Mouse (Mus musculus) embryonic facial prominence, embryonic 14.5 days (tissue): ENCODE measurements around the gene Olfr1484. TPM values are rescaled to one million over a fixed set of nuclear protein-coding genes. Genes with fewer than 3 reads are reported as not detected.
"Not testable (repeated sequence)": the region's sequence is repeated elsewhere in the genome, so short reads cannot be mapped to it uniquely, and the experiment has no call there.

Experiments
- ATAC-seq: fragments of 200-750 bp; cut with Nextera tagmentation; 2 replicates; pipeline ENCODE4 v1.8.0; 2017; ENCODE audit warnings: low read depth, moderate number of reproducible peaks, moderate TSS enrichment
- DNase-seq: peaks from one replicate; pipeline ENCODE4 v3.0.0-alpha.2; 2015; ENCODE audit warnings: low spot score
- H3K27ac ChIP-seq: fragments of 300-500 bp; sonication (generic); replicated peaks from 2 replicates; pipeline ENCODE4 v1.5.1; 2014; ENCODE audit warnings: low read depth, mild to moderate bottlenecking, low read length, moderate library complexity
- H3K27me3 ChIP-seq: fragments of 300-500 bp; sonication (generic); replicated peaks from 2 replicates; pipeline ENCODE4 v1.6.1; 2014; ENCODE audit warnings: low read length; ENCODE audit not compliant: control insufficient read depth, insufficient read depth
- H3K36me3 ChIP-seq: fragments of 300-500 bp; sonication (generic); 2 replicates; pipeline ENCODE4 v1.6.1; 2014; ENCODE audit warnings: low read length, mixed read lengths; ENCODE audit not compliant: control insufficient read depth, insufficient read depth
- H3K4me1 ChIP-seq: fragments of 300-500 bp; sonication (generic); 2 replicates; pipeline ENCODE4 v1.6.1; 2014; ENCODE audit warnings: antibody characterized with exemption, low read length; ENCODE audit not compliant: control insufficient read depth, insufficient read depth
- H3K4me2 ChIP-seq: fragments of 300-500 bp; sonication (generic); 2 replicates; pipeline ENCODE4 v1.6.1; 2014; ENCODE audit warnings: low read depth, mild to moderate bottlenecking, low read length, moderate library complexity, mixed read lengths
- H3K4me3 ChIP-seq: fragments of 300-500 bp; sonication (generic); 2 replicates; pipeline ENCODE4 v1.5.1; 2014; ENCODE audit warnings: low read depth, mild to moderate bottlenecking, low read length
- H3K9ac ChIP-seq: fragments of 300-500 bp; sonication (generic); 2 replicates; pipeline ENCODE4 v1.6.1; 2014; ENCODE audit warnings: low read depth, mild to moderate bottlenecking, low read length, moderate library complexity, mixed read lengths
- H3K9me3 ChIP-seq: fragments of 300-500 bp; sonication (generic); 2 replicates; pipeline ENCODE4 v1.6.1; 2016; ENCODE audit warnings: low read length; ENCODE audit not compliant: control insufficient read depth
- WGBS: fragments of 180-500 bp; shearing (Covaris S2); extraction: QIAGEN DNeasy Blood & Tissue Kit; methylation state at CpG from one replicate; pipeline ENCODE4 v1.1.7; 2014; 5-methylcytosine and 5-hydroxymethylcytosine counted together
- microRNA-seq: library from miRNA; unstranded; fragments of <30 nt; microRNA quantifications from one replicate; pipeline ENCODE4, GENCODE M21; 2016; ENCODE audit warnings: borderline number of aligned reads
- polyA plus RNA-seq: library from polyadenylated mRNA; unstranded; fragments of >200 nt; fragmentation: Nextera tagmentation; extraction: Ambion mirVana; gene quantifications from 2 replicates; pipeline ENCODE4 v1.2.1, GENCODE M21; 2014

Olfr1484 gene
- polyA plus RNA-seq, result not detected in 2 replicates

GRCm38 (mm10) chr19:13583211-13583610 is at the start of gene Olfr1484:
Gene Olfr1484 (plus strand): TSS chr19:13583511.
- H3K4me1 ChIP-seq, result no peaks in the 10 kb centered on the region
- H3K27me3 ChIP-seq, result no peaks in the 10 kb centered on the region
- no peak within 1 kb of the TSS for H3K4me2 ChIP-seq
- no peak within 1 kb of the TSS for H3K27ac ChIP-seq
- H3K4me3 ChIP-seq, result no peak within 1 kb of the TSS
- no peak within 1 kb of the TSS for H3K9ac ChIP-seq
- ATAC-seq (no peak), DNase-seq (no peak)
- H3K36me3 ChIP-seq, result no peaks in the 10 kb centered on the region
- H3K9me3 ChIP-seq, result 0 out of 2 replicates have a peak, but pooled peaks cover 3% of the 10 kb centered on the region
- 93% methylated on average over 1 of the region's 1 CpGs for WGBS

- not testable (repeated sequence) for H3K36me3 ChIP-seq, H3K27ac ChIP-seq, H3K4me3 ChIP-seq, H3K4me1 ChIP-seq, H3K9ac ChIP-seq, H3K4me2 ChIP-seq, DNase-seq, H3K9me3 ChIP-seq, H3K27me3 ChIP-seq, ATAC-seq
- WGBS, result 89% methylated on average over 2 of the region's 2 CpGs
Measured at GRCm38 (mm10) chr19:13617075-13617474, 33.8 kb downstream of the Olfr1484 start, which contains the start of gene Olfr1487. Gene Olfr1487 (plus strand): TSS chr19:13617375.

DNA sequence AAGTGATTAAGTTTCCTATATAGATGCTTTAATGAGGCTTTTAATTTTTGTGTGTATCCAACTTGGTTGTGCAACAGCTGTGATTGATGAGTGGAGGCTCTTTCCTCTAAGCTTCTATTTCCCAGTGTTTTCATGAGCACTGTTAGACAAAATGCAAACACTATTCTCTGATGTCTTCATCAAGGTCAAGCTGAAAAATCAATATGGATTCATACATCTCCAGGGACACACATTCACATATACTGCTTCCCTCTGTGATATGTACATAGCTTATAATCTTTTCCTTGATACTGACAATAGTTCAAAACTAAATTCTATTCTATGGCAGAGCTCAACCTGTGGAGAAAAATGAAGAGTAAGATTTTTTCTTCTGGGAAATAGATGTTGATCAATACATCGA is 48.0 kb downstream of the Olfr1484 start, which contains the start of gene Olfr1489:
TSS of gene Olfr1489 (plus strand) at position 301 of the 400 bp plus-strand sequence.
- Histone ChIP-seq H3K4me1 (no peaks in the 10 kb centered on the region), H3K9ac (no peak within 1 kb of the TSS), H3K4me2 (no peak within 1 kb of the TSS), H3K9me3 (no peaks in the 10 kb centered on the region), H3K27ac (no peak within 1 kb of the TSS), H3K27me3 (no peaks in the 10 kb centered on the region), H3K36me3 (no peaks in the 10 kb centered on the region), H3K4me3 (no peak within 1 kb of the TSS)
- DNase-seq, result no peak
- ATAC-seq, result no peak
- 79% methylated on average over 1 of the region's 1 CpGs for WGBS

Small RNAs within 50 kb of the gene (microRNA-seq; reads per million reads assigned to microRNA genes)
- gene Gm22323 (not detected), gene Gm23931 (not detected)

Other genes starting within 250 kb of the Olfr1484 start
- gene Olfr1466, start 244.6 kb upstream of the Olfr1484 start, polyA plus RNA-seq, result not detected in 2 replicates
- gene Olfr1467, start 221.3 kb upstream of the Olfr1484 start, polyA plus RNA-seq, result not detected in 2 replicates
- gene Olfr1469, start 175.7 kb upstream of the Olfr1484 start, polyA plus RNA-seq, result not detected in 2 replicates
- not detected in 2 replicates for gene Olfr1471, start 140.1 kb upstream of the Olfr1484 start, polyA plus RNA-seq
- not detected in 2 replicates for gene Olfr1472, start 127.4 kb upstream of the Olfr1484 start, polyA plus RNA-seq
- not detected in 2 replicates for gene Olfr1474, start 113.9 kb upstream of the Olfr1484 start, polyA plus RNA-seq
- gene Olfr1475, start 103.3 kb upstream of the Olfr1484 start, polyA plus RNA-seq, result not detected in 2 replicates
- not detected in 2 replicates for gene Olfr1477, start 83.0 kb upstream of the Olfr1484 start, polyA plus RNA-seq
- gene Olfr1480, start 55.6 kb upstream of the Olfr1484 start, polyA plus RNA-seq, result not detected in 2 replicates
- not detected in 2 replicates for gene Olfr1487, start 33.9 kb downstream of the Olfr1484 start, polyA plus RNA-seq
- gene Olfr1489, start 48.1 kb downstream of the Olfr1484 start, polyA plus RNA-seq, result not detected in 2 replicates
- not detected in 2 replicates for gene Olfr1490, start 67.6 kb downstream of the Olfr1484 start, polyA plus RNA-seq
- not detected in 2 replicates for gene Olfr1491, start 113.8 kb downstream of the Olfr1484 start, polyA plus RNA-seq
- gene Olfr1493-ps1, start 139.8 kb downstream of the Olfr1484 start, polyA plus RNA-seq, result 0.10 TPM in 1 of 2 replicates, not detected in the other
- gene Olfr1494, start 156.2 kb downstream of the Olfr1484 start, polyA plus RNA-seq, result not detected in 2 replicates
- not detected in 2 replicates for gene Olfr1495, start 181.1 kb downstream of the Olfr1484 start, polyA plus RNA-seq
- not detected in 2 replicates for gene Olfr1496, start 194.4 kb downstream of the Olfr1484 start, polyA plus RNA-seq
- 0.13 TPM in 1 of 2 replicates, not detected in the other for gene Olfr1497, start 214.7 kb downstream of the Olfr1484 start, polyA plus RNA-seq
- not detected in 2 replicates for gene Olfr1499, start 235.9 kb downstream of the Olfr1484 start, polyA plus RNA-seq
- not detected in 2 replicates for gene Olfr1500, start 247.0 kb downstream of the Olfr1484 start, polyA plus RNA-seq